Mouse (Mus musculus) frontal cortex, postnatal 25 days (tissue): ENCODE measurements around the gene Sos1.
"Not testable (repeated sequence)": the region's sequence is repeated elsewhere in the genome, so short reads cannot be mapped to it uniquely, and the experiment has no call there.

Experiments used
- DNase-seq, 2 experiments: peaks; one replicate each; pipeline ENCODE4 v3.0.0; 2022; ENCODE audit warnings: low spot score in 2 of 2

Gene Sos1

DNA sequence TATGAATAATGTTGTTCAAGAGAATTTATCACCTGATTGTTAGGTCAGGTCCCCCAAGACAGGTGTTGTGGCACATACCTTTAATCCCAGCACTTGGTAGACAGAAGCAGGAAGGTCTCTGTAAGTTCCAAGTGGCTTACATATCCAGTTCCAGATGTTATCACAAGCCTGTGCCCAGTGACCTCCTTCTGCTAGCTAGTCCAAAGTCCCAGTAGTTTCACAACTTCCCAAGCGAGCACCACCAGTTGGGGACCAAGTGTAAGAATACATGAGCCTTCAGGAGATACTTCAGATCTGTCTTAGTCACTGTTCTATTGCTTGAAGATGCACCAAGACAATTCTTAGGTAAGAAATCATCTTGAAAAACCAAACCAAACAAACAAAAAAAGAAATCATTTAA lies 13.6 kb upstream of the Sos1 start:
- DNase-seq: no peak

DNA sequence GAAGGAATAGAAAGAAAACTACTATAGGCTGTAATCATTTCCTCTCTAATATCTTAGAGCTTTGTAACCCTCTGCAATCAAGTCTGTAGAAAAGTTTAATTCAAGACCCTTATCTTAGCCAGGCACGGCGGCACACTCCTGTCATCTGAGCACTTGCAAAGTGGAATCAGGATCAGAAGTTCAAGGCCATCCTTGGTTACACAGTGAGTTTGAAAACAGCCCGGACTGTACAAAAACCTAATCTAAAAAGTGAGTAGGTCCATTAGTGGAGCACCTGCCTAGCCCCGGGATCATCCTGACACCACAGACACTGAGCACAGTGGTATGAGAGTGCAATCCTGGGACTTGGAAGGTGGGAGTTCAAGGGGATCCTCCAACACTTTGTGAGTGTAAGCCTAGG lies 12.6 kb upstream of the Sos1 start:
- DNase-seq: no peak

DNA sequence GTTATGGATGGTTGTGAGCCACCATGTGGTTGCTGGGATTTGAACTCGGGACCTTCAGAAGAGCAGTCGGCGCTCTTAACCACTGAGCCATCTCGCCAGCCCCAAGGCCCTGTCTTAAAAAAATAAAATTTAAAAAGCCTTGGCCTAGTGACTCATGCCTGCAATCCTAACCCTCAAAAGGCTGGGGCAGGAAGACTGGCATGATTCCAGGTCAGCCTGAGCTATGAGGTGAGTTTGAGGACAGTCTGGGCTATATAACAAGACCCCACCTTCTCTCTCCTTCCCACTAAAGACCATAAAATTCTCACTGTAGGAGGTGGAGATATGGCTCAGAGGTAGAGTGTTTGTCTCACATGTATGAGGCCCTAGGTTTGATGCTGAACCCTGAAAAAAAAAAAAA lies 12.0 kb upstream of the Sos1 start:
- DNase-seq: no peak

DNA sequence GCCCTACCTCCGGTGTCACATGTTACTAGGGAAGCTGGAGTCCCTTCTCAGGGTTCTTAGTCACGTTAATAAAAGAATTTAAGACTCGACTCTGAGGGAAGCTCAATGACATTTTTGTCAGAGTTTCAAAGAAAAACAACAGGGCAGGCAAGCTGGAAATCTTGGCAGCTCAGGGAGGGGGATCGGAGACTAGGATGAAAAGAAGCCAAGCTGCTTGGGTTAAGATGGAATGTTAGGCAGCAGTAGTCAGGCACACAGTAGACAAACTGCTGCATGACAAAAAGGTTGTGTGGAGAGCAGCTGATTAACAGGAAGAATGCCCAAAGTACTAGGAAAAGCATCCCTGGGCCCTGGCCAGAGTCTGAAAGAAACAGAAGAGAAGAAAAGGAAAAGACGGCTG lies 9.9 kb upstream of the Sos1 start:
- no peak for DNase-seq

DNA sequence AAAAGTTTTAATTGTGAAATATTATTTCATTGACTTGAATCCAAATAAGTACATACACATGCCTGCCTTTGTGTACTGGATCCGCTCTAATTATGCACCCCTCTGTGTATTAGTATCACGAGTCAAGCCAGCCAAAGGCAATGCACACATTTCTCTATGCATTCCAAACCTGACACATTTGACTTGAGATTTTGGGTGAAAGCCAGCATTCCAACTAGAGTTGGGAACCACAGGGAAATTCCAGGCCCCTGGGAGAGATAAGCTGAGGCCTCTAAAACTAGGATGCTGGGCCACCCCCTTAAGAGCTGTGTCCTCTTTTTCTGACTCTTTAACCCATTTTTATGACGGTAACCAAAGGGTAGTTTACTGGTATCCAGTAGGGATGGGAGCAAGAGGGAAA lies 8.7 kb upstream of the Sos1 start:
- DNase-seq: no peak

DNA sequence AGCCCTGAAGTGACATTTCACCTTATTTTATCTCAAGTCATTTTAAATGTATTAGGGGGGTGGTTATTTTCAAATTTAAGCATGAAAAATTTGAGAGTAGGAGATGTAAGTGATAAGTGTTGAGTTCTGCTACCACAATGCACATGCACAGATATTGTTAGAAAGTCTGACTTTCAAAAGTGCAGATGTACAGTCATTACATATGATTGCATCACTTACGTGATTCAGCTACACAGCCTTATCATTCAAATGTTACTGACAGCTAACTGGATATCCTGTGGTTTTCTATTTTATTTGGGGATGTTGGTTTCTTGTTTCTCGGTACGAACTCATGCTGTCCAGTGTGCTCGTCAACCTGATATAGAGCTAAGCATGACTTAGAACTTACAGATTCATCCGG lies 4.9 kb upstream of the Sos1 start:
- DNase-seq: no peak

DNA sequence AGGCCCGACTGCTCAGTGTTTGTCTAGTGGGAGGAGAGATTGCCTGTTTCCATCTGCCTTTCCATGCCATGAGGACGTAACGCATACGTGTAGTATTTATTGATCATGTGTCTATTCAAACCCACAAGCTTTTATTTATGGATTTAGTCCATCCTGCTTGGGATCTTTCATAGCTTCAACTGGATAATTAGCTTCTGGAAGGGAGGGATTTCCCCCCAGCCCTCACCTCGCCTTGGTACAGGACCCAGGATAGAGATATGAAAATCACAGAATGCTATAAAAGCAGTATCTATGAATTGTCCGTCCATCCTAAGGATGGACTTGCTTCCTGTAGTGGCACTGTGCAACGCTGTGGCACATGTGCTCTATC lies 587 bp upstream of the Sos1 start:
- no peak for DNase-seq

DNA sequence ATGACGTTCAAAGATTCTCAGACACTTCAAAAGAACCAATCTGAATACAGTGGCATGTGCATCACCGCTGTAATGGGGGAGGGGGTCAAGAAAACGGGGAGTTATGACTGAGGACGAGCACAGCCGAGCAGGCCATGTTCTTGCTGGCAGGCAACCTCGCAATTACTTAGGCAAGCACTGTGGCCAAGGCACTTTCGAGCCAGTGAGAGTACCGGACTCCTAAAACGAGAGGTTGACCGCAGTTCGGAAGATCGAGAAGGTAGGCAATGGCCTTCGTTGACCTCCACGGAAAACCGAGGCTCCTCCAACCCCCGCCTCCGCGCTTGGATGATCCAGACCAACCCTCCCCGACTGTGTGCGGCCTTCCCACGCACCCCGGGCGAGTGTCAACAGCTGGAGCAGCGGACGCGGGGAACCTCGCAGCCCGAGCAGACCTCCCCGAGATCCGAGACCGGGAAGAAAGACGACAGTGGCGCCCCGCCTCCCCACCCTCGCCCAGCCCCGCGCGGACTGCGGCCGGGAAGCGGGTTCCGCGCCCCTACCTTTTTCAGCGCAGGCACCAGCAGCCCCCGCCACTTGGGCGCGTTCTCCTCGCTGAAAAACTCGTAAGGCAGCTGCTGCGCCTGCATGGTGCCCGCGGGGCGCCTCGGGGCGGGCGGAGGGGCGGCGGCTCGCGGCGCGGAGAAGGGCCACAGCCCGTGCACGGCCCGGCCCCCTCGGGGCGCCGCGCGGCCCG lies 790 bp downstream of the Sos1 start:
- peak; percentile 36 to 57 for DNase-seq

DNA sequence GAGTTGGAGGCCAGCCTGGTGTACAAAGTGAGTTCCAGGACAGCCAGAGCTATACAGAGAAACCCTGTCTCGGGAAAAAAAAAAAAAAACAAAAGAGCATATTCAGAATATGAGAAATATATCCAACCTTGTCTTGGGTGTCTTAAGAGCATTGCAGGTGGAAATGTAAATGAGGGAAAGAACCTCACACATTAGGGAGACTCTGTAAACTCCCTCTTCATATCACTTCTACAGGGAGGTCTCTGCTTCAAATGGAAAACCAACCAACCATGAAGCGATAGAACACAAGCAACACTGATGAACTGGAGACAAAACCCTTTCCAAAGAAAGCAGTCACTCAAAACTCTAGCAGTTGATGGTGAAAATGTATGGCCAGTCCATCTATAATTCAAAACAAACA lies 2.6 kb downstream of the Sos1 start:
- no peak for DNase-seq

DNA sequence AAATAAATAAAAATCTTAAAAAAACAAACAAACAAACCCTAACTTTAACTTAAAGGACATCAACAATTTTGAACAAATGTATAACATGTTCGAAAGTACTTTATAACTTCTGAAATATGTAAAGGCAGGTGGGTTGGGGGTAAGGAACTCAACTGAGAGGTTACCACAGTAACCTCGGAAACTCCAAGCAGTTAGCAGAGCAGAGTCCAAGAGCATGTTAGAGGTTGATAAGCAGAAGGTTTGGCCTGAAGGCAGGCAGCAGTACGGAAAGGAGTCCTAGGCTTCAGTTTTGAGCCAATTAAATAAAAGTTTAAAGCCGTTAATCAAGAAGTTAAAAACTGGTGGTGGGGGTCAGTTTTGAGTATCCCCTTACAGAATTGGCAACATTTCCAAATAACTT lies 3.8 kb downstream of the Sos1 start:
- no peak for DNase-seq

DNA sequence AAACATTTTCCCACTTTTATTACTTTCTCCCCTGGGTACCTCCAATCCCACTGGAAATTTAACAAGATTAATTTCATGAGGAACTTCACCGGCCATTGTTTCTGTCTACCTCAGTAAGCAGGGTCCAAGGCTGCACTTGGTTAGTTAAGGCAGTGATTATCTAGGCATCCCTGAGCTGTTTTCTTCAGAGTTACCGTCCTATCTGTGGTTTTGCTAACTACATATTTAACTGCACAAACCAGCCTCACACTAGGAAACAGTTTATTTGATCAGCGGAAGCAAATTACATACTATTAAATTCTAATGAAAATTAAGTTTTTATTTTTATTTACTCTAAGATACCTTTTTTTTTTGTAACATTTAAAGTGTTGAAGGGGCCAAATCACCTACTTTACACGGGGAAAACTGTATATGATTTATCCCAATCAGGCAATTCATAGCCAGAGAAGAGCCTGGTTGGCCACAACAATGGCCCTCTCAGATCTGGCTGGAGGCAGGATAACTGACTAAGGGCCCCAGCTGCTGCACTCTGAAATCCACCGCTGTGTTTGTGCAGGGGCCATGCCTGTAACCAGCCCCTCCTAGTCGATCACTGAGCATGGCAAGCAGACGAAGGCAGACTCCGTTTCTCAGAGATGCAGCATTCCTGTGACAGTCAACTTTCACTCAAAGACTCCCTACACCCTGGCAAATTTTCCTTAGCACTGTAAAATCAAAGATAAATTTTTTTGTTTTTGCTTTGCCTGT lies 9.0 kb downstream of the Sos1 start:
- no peak for DNase-seq

DNA sequence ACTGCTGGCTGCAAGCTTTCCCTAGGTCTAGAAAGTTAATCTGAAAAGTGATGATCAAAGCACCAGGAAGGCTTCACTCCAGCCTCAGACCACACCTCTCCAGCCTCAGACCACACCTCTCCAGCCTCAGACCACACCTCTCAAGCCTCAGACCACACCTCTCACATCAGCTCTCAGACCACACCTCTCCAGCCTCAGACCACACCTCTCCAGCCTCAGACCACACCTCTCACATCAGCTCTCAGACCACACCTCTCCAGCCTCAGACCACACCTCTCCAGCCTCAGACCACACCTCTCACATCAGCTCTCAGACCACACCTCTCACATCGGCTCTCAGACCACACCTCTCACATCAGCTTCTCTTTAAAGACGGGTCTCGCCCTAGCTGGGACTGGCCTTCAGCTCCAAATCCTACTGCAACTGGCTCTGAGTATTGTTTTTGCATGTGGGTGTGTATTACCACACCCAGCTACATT lies 11.8 kb downstream of the Sos1 start:
- not testable (repeated sequence) for DNase-seq

DNA sequence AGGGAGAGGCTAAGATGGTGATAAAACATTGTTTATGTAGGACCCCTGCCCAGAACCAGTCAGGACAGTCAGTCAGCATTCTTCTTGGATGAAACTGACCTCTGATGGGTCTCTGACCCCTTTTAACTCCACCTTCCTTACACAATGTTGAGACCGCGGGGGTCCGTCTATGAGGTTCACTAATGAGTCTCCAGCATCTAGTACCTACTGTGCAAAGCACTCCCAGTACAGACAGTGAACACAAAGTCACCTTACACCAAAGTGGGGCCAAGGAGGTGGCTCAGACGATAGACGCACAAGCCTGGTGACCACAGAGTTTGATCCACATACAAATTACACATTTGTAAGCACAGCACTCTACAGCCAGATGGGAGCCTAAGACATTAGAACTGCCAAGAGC lies 20.0 kb downstream of the Sos1 start:
- no peak for DNase-seq

DNA sequence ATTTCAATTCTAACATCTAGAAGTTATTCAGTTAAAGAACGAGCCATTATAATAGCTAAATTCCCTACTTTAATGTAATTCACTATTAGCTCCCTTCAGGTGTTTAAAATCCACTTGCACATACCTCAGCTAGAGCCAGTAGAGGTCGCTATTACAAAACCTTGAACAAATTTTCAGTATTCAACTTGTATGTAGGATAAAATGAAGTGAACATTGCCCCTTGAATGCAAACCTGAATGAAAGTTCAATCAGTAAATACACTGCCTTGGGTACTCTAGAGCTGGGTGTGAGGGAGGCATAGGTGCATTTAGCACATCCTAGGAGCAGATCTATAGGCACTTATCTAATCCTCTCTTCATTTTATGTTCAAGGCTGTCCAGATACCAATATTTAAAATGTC lies 24.6 kb downstream of the Sos1 start:
- DNase-seq: no peak

DNA sequence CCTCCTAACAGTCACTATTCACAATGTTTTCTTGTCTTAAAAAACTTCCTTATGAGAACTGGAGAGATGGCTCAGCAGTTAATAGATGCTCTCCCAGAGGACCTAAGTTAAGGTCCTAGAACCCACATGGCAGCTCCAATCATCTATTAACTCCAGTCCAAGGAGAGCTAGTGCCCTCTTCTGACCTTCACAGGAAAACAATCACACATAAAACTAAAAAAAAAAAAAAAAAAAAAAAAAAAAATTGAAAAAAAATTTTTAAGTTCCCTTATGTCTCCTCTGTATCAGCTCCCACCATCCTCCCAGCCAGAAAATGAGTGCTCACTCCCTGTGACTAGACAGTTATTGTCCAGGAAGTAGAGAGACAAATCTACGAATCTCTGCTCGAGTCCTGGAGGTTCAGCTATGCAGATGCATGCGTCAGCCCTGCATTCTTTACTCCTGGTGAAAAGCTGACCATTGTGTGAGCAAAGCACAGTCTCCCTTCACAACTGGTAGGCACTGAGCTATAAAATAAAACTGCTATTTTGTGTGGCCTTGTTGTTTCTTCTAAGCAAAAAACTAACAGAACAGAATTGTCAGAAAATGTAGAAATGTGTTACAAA lies 29.7 kb downstream of the Sos1 start:
- DNase-seq: no peak

DNA sequence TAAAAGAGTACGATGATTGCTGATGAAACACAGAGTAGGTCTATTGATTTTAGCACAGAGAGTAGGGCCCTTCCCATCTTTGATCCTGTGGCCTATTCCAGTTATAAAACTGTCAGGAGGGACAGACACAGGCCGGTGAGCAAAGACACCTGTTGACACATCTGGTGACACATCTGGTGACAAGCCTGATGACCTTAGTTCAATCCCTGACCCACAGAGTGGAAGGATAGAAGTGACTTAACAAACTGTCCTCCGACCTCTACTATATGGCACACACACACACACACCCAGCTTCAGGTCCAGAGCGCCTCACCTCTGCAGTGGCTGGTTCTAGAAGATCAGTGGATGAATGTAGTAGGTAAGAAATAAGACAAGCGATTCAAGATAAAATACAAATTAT lies 33.8 kb downstream of the Sos1 start:
- no peak for DNase-seq

DNA sequence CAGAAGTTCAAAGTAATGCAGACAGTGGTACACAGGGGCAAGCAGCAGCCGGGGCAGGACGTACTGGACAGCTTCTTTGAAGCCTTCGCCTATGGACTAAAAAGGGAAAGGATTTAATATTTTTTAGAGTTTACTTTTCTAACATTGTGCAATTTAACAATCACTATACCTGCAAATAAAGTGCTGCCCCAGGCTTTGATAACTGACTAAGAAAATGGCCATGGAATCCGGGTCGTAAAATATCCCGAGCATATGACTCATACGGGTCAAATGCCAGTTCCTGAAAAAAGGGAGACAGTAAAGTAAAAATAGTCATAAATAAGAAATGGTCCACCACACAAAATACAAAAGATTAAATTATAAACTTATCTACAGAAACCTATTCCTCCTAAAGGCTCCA lies 34.8 kb downstream of the Sos1 start:
- no peak for DNase-seq

DNA sequence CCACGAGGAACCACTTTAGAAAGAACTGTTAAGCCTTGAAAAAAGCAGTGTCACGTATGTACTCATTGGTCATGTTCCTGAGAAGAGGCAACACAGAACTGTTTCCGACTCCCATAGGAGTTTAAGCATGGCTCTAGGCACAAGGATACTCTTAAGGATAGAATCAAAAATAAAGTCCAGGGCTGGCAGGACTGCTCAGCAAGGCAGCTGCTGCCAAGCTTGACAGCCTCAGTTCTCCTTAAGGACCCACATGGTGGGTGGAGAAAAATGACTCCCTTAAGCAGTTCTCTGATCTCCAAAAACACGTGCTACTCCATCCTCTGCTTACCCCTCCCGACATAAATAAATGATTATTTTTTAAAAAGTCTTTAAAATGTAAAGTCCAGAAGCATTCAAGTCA lies 44.6 kb downstream of the Sos1 start:
- no peak for DNase-seq

DNA sequence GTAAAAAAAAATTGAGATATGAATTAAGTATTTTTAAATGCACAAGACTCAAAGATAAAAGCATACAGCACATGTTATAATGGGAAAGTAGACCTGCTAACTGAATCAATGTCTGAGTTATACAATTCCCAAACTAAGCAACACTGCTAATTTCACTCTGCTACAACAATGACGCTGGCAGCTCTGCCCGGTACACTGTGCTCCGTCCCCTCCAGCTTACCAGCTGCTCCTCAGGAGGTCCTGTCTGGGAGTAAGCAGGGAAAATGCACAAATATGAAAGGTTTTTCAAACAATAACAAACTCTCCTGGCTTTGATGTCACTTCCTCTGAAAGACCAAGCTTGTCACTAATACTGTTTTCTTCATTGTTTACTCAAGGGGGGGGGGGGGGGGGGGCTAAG lies 45.8 kb downstream of the Sos1 start:
- DNase-seq: no peak

DNA sequence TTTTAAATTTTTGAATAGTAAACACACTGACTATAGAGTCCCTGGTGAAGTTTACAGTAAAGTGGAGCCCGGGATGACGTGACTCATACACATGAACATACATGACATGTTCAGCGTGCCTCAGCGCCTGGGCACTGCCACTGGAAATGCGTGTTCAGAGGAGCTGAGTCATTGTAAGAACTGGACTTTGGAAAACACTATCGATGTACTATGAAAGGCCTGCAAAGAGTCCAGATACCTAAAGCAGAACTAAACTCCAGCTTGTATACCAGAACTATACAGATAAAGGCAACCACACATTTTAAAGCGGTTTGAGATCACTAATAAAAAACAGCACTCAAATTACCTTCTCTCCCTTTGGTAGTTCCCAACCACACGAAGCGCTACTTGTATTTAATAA lies 48.3 kb downstream of the Sos1 start:
- no peak for DNase-seq

DNA sequence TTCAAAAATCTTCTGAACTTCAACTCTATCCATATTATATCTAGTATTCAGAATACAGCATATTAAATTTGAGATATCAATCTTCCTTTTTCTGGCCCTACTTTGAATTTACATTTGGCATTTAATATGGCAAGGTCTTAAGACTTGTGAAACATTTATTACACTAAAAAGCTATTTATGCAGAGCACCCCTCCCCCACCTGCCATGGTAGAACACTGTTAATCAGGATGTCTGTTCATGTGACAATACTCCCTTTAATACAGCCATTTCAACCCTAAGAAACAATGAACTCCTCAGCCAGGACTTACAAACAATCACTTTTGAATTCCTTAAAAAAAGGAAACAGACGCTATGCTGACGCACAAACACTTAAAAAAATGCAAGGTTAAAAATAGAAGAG lies 52.3 kb downstream of the Sos1 start:
- DNase-seq: no peak

DNA sequence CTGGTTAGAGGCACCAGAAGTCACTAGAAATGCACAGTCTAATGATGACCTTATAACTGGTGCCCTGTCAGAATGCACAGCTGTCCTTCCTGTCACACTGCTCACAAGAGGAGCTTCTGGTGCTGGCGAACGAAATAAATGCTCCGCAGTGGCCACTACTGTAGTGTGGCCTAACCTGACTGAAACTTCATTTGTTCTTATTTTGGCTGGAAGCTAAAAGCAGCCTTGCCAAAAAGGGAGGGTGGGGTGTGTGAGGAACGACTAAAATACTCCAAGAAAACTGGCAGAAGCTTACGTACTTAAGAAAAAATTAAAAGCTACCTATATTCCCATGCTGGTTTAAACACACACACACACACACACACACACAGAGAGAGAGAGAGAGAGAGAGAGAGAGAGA lies 53.4 kb downstream of the Sos1 start:
- DNase-seq: no peak

DNA sequence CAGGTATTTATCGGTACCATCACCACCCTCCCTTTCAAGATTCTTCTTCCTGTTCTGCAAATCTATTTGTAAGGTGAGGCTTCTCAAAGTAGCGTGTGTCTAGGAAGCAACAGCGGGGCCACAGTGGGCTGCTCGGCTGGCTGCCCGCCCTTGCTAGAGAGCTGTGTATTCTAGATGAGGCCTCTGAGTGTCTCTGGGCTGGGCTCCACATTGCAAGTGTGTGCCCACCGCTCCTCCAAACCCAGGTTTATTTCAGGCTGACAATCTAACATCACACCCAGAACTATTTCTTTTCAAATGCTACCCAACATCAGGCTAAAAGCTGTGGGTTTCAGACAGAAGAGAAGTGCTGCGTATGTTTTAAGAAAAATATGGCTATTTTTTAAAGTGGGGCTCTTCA lies 54.1 kb downstream of the Sos1 start:
- no peak for DNase-seq
